Mouse (Mus musculus): ENCODE measurements at regions not wholly inside any gene's neighbourhood (a gene's known extent, or its start where the extent isn't known, plus 50 kb on each side); places are given as distances from the start of the nearest gene placed in this dataset.
"Not testable (repeated sequence)": the region's sequence is repeated elsewhere in the genome, so short reads cannot be mapped to it uniquely, and the experiment has no call there.

- DNase-seq (ENCODE audit: low spot score in 2 of 2): peak; percentile 67 to 79
These were observed 542.8 kb downstream of the Zfp704 start for GRCm38 (mm10) chr3:9067048-9067447.

GRCm38 (mm10) chr3:9066374-9066773 is 543.5 kb downstream of the Zfp704 start:
- DNase-seq (ENCODE audit: low spot score in 2 of 2): no peak

DNA sequence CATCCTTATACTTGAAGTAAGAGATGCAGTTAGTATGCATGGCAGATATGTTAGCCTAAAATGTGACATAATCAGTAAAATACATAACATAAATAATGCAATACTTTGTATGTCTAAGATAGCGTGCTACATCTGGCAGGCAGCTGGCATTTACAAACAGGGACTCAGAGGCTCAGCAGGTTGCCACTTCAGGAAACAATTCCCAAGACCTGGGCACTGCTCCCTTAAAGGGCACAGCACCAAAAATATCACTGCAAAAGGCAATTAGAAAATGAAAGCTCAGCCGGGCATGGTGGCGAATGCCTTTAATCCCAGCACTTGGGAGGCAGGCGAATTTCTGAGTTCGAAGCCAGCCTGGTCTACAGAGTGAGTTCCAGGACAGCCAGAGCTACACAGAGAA is 544.0 kb downstream of the Zfp704 start:
- DNase-seq (ENCODE audit: low spot score in 2 of 2): no peak

DNA sequence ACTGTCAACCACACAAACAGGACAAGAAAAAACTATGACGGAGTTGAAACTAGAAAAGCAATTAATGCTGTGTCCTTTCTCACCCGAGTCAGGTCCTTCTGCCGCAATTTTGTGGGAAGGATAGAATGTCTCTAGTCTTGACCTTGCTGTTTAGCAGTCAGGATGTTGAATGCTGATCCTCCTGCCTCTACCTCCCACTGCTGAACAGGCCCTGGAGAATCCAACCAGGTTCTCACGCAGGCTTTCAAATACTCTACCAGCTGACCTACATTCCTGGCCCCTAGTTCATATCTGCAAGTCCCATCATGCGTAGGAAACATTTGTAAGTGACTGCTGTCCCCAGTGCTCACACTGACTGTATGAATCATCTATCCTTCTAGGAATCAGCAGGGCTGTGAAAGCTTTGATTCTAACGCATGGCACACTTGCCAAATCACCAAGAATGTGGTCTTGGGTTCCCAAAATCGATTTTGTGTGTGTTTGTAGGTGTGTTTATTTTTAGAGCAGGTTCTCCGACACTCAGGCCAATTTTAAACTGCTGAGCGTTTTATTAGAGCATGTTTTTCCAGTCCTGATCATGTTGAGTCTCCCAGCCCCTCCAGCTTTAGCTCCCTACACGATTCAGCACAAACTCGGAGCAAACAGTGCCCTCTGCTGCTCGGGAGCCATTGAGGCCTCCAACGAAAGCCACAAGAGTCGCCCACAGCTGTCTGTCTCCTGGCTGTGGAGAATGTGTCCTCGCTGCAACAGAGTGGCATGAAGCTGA is 545.4 kb downstream of the Zfp704 start:
- DNase-seq (ENCODE audit: low spot score in 2 of 2): peak in 1 of 2 experiments; percentile 53

GRCm38 (mm10) chr3:9063662-9064061 is 546.2 kb downstream of the Zfp704 start:
- no peak for DNase-seq (ENCODE audit: low spot score in 2 of 2)

DNA sequence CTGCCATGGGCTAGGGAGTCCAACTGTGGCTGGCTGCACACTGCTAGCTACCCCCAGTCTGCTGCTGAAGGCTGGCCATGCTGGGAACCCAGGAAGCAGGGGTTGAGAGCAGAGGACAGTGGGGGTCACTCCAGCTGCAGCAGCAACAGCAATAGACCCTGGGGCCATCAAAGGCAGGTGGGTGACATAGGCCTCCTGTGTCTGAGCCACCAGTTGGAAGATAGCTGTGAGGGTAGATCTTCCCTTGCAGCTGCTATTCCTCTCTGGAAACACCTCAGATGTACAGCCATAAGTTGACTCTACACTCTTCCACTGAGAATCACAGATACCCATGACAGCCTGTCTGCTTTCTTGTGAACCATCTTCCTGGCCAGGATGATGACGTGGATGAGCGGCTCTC is 548.5 kb downstream of the Zfp704 start:
- no peak for DNase-seq (ENCODE audit: low spot score in 2 of 2)

GRCm38 (mm10) chr3:9057703-9058102 is 552.2 kb downstream of the Zfp704 start:
- not testable (repeated sequence) for DNase-seq (ENCODE audit: low spot score in 2 of 2)

DNA sequence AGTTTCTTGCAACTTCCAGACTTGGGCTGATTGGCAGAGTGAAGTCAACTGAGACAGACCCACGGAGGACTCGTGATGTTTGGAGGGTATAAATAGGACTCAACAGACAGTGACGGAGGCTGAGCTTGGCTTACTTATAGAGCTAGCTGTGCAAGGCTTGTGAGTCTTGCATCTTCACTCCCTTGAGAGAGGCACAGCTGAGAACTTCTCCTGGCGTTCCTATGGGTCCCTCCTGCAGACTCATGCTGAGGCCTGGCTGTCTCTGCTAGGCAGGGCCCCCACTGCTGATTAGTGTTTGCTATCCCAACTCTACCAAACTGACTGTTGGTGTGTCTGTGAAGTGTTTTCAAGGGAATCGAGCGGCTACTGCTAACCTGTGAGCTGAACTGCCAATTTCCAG is 553.0 kb downstream of the Zfp704 start:
- DNase-seq (ENCODE audit: low spot score in 2 of 2): no peak

DNA sequence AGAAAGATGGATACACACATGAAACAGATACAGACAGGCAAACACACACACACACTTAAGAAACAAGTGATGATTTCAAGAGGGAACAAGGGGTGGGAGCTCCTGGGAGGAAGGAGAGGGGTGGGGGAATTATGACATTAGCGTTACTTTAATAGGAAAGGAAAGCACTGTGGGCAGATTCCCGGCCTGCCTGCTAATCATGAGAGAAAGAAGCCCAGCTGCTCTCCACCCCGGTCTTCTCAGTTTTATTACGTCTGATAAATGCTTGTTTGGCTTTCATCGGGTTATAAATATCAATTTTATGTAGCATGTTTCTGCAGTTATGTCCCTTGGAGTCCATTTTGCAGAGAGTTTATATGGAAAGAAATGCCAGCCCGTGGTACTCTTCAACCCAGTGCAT is 554.1 kb downstream of the Zfp704 start:
- DNase-seq (ENCODE audit: low spot score in 2 of 2): no peak
